Mouse (Mus musculus) CD4-positive, CD25-positive, alpha-beta regulatory T cell, adult 2 months (primary cell): ENCODE results near the gene Cldn34d.
A peak's percentile ranks its signal among the peaks of the same experiment; 100 is the strongest.

Experiments used
- DNase-seq: peaks from one replicate; pipeline ENCODE4 v3.0.0-alpha.2; 2012; ENCODE audit warnings: low read depth, low spot score

Cldn34d gene

DNA sequence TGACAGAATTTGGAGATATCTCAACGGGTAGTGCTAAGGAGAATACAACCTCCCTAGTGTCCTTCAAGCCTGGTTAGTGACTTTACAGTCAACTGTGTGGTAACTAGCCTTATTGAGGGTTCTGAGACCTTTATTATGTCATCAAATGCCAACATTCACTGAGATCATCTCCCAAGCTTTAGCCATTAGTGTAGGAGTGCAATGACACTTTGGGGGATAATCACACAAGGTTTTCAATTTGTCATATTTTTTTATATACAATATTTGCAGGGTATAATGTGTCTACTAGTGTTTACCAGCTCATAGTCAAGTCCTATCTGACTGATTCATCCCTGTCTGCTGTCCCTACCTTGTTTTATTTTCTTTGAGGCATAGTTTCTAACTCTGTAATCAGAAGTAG lies at the start of gene Cldn34d:
Cldn34d (minus strand) TSS at position 101 of the 400 bp plus-strand sequence.
- DNase-seq = no peak

DNA sequence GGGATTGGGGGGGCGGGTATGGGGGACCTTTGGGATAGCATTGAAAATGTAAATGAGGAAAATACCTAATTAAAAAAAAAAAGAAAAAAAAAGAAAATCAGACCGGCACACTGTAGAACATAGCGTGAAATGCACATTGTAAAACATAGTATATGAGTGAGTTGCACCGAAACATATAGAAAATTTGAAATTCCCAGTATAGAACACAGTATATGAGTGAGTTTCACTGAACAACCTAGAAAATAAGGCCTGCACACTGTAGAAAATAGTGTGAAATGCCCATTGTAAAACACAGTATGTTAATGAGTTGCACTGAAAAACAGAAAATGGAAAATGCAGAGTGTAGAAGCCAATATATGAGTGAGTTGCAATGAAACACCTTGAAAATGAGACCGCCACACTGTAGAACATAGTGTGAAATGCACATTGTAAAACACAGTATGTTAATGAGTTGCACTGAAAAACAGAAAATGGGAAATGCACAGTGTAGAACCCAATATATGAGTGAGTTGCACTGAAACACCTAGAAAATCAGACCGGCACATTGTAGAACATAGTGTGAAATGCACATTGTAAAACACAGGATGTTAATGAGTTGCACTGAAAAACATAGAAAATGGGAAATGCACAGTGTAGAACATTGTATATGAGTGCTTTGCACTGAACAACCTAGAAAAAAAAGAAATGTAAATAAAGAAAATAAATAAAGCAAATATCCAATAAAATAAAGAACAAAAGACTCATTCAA lies 4.1 kb downstream of the Cldn34d start:
- DNase-seq = peak; percentile 74
